Mouse (Mus musculus) MEL (cell line): ENCODE measurements around the gene Atf7. TPM values are rescaled to one million over a fixed set of nuclear protein-coding genes. Genes with fewer than 3 reads are reported as not detected.
A peak's percentile ranks its signal among the peaks of the same experiment; 100 is the strongest.

Experiments
- DNase-seq: peaks from one replicate; pipeline ENCODE4 v3.0.0; 2011; ENCODE audit warnings: low read depth, low spot score
- H3K27ac ChIP-seq: 2 replicates; pipeline ENCODE4 v1.5.1; 2012; ENCODE audit warnings: low read depth, mild to moderate bottlenecking, control low read depth, low read length, moderate library complexity; ENCODE audit not compliant: control insufficient read depth
- H3K27me3 ChIP-seq, 2 experiments: fragments of 150-350 bp in 1 of 2; sonication (generic) in 1 of 2; 2 replicates each; pipeline ENCODE4 v1.6.1; 2012; ENCODE audit warnings: low read length in 2 of 2, mild to moderate bottlenecking in 2 of 2, improper control_type of control experiment in 1 of 2, moderate library complexity in 1 of 2; ENCODE audit not compliant: insufficient read depth in 2 of 2, control insufficient read depth in 1 of 2
- H3K36me3 ChIP-seq, 2 experiments: 2 replicates each; pipeline ENCODE4 v1.6.1; 2012 to 2014; ENCODE audit warnings: low read length in 2 of 2, improper control_type of control experiment in 1 of 2, inconsistent platforms in 1 of 2, mild to moderate bottlenecking in 1 of 2; ENCODE audit not compliant: insufficient read depth in 2 of 2, control insufficient read depth in 1 of 2
- H3K4me1 ChIP-seq, 2 experiments: fragments of 150-350 bp in 1 of 2; sonication (generic) in 1 of 2; 2 replicates each; pipeline ENCODE4 v1.6.1; 2012; ENCODE audit warnings: low read length in 2 of 2, improper control_type of control experiment in 1 of 2, mild to moderate bottlenecking in 1 of 2; ENCODE audit not compliant: insufficient read depth in 2 of 2, control insufficient read depth in 1 of 2
- H3K4me3 ChIP-seq, 2 experiments: fragments of 150-350 bp in 1 of 2; sonication (generic) in 1 of 2; 2 replicates each; pipeline ENCODE4 v1.5.1; 2012; ENCODE audit warnings: low read depth in 2 of 2, low read length in 2 of 2, mild to moderate bottlenecking in 2 of 2, moderate library complexity in 2 of 2, control low read depth in 1 of 2, improper control_type of control experiment in 1 of 2; ENCODE audit not compliant: control insufficient read depth in 1 of 2, insufficient read depth in 1 of 2
- H3K79me2 ChIP-seq: 2 replicates; pipeline ENCODE4 v1.6.1; 2012; ENCODE audit warnings: mild to moderate bottlenecking, low read length, moderate library complexity; ENCODE audit not compliant: control insufficient read depth, poor library complexity, insufficient read depth
- H3K9ac ChIP-seq: 2 replicates; pipeline ENCODE4 v1.6.1; 2012; ENCODE audit warnings: low read depth, mild to moderate bottlenecking, control low read depth, low read length, moderate library complexity; ENCODE audit not compliant: control insufficient read depth, poor library complexity, severe bottlenecking
- H3K9me3 ChIP-seq: fragments of 150-350 bp; sonication (generic); replicated peaks from 2 replicates; pipeline ENCODE4 v1.6.1; 2012; ENCODE audit warnings: mild to moderate bottlenecking, low read length, improper control_type of control experiment, moderate library complexity; ENCODE audit not compliant: insufficient read depth
- BHLHE40 ChIP-seq: IDR thresholded peaks from 2 replicates; pipeline ENCODE4 v1.6.1; 2012; ENCODE audit warnings: low read depth, mild to moderate bottlenecking, inconsistent platforms, low read length, improper control_type of control experiment, borderline replicate concordance
- CHD1 ChIP-seq: IDR thresholded peaks from 2 replicates; pipeline ENCODE4 v1.6.1; 2012; ENCODE audit warnings: low read depth, mild to moderate bottlenecking, inconsistent platforms, low read length, improper control_type of control experiment
- CHD2 ChIP-seq: IDR thresholded peaks from 2 replicates; pipeline ENCODE4 v1.6.1; 2011; ENCODE audit warnings: low read length, improper control_type of control experiment
- E2F4 ChIP-seq: IDR thresholded peaks from 2 replicates; pipeline ENCODE4 v1.6.1; 2011; ENCODE audit warnings: low read depth, low read length, improper control_type of control experiment, borderline replicate concordance
- ELF1 ChIP-seq: IDR thresholded peaks from 2 replicates; pipeline ENCODE4 v1.6.1; 2014; ENCODE audit warnings: low read depth, mild to moderate bottlenecking, inconsistent platforms, low read length, improper control_type of control experiment, moderate library complexity
- EP300 ChIP-seq, 2 experiments: IDR thresholded peaks; 2 replicates each; pipeline ENCODE4 v1.6.1; 2011; ENCODE audit warnings: improper control_type of control experiment in 2 of 2, low read length in 2 of 2, low read depth in 1 of 2, mild to moderate bottlenecking in 1 of 2
- ETS1 ChIP-seq: IDR thresholded peaks from 2 replicates; pipeline ENCODE4 v1.6.1; 2012; ENCODE audit warnings: low read depth, mild to moderate bottlenecking, inconsistent platforms, low read length, improper control_type of control experiment, moderate library complexity
- GABPA ChIP-seq: IDR thresholded peaks from 2 replicates; pipeline ENCODE4 v1.6.1; 2012; ENCODE audit warnings: low read depth, mild to moderate bottlenecking, inconsistent platforms, low read length, improper control_type of control experiment, moderate library complexity
- GATA1 ChIP-seq: IDR thresholded peaks from 2 replicates; pipeline ENCODE4 v1.6.1; 2011; ENCODE audit warnings: low read depth, low read length, improper control_type of control experiment
- HCFC1 ChIP-seq: IDR thresholded peaks from 2 replicates; pipeline ENCODE4 v1.6.1; 2012; ENCODE audit warnings: low read depth, mild to moderate bottlenecking, inconsistent platforms, low read length, improper control_type of control experiment, moderate library complexity
- JUND ChIP-seq: IDR thresholded peaks from 2 replicates; pipeline ENCODE4 v1.6.1; 2011; ENCODE audit warnings: low read depth, mild to moderate bottlenecking, improper control_type of control experiment, low read length
- MAX ChIP-seq: IDR thresholded peaks from 2 replicates; pipeline ENCODE4 v1.6.1; 2011; ENCODE audit warnings: low read length, improper control_type of control experiment
- MAZ ChIP-seq: IDR thresholded peaks from 2 replicates; pipeline ENCODE4 v1.6.1; 2012; ENCODE audit warnings: low read depth, mild to moderate bottlenecking, inconsistent platforms, low read length, improper control_type of control experiment
- MXI1 ChIP-seq: IDR thresholded peaks from 2 replicates; pipeline ENCODE4 v1.6.1; 2011; ENCODE audit warnings: mild to moderate bottlenecking, low read depth, low read length, improper control_type of control experiment
- MYC ChIP-seq: IDR thresholded peaks from 2 replicates; pipeline ENCODE4 v1.6.1; 2011; ENCODE audit warnings: low read depth, mild to moderate bottlenecking, low read length, improper control_type of control experiment, moderate library complexity
- NELFE ChIP-seq: IDR thresholded peaks from 2 replicates; pipeline ENCODE4 v1.6.1; 2011; ENCODE audit warnings: low read depth, low read length, improper control_type of control experiment
- NRF1 ChIP-seq: IDR thresholded peaks from 2 replicates; pipeline ENCODE4 v1.6.1; 2014; ENCODE audit warnings: low read depth, mild to moderate bottlenecking, inconsistent platforms, low read length, improper control_type of control experiment, moderate library complexity; ENCODE audit not compliant: poor library complexity, insufficient read depth, severe bottlenecking
- POLR2A ChIP-seq, 2 experiments: IDR thresholded peaks; 2 replicates each; pipeline ENCODE4 v1.6.1; 2011 to 2012; ENCODE audit warnings: low read length in 2 of 2, mild to moderate bottlenecking in 2 of 2, control low read depth in 1 of 2, improper control_type of control experiment in 1 of 2, low read depth in 1 of 2, moderate library complexity in 1 of 2; ENCODE audit not compliant: control insufficient read depth in 1 of 2, insufficient read depth in 1 of 2, poor library complexity in 1 of 2
- POLR2AphosphoS2 ChIP-seq: IDR thresholded peaks from 2 replicates; pipeline ENCODE4 v1.6.1; 2011; ENCODE audit warnings: low read length, improper control_type of control experiment
- RAD21 ChIP-seq: IDR thresholded peaks from 2 replicates; pipeline ENCODE4 v1.6.1; 2011; ENCODE audit warnings: mild to moderate bottlenecking, low read depth, low read length, improper control_type of control experiment
- SIN3A ChIP-seq: IDR thresholded peaks from 2 replicates; pipeline ENCODE4 v1.6.1; 2012; ENCODE audit warnings: low read length, improper control_type of control experiment, inconsistent platforms
- SMC3 ChIP-seq: IDR thresholded peaks from 2 replicates; pipeline ENCODE4 v1.6.1; 2011; ENCODE audit warnings: low read depth, low read length, improper control_type of control experiment
- TAL1 ChIP-seq: IDR thresholded peaks from 2 replicates; pipeline ENCODE4 v1.6.1; 2012; ENCODE audit warnings: mild to moderate bottlenecking, inconsistent platforms, low read length, moderate library complexity, mixed read lengths
- TBP ChIP-seq: IDR thresholded peaks from 2 replicates; pipeline ENCODE4 v1.8.0; 2011; ENCODE audit warnings: low read depth, low read length, improper control_type of control experiment
- TCF12 ChIP-seq: IDR thresholded peaks from 2 replicates; pipeline ENCODE4 v1.6.1; 2014; ENCODE audit warnings: low read depth, mild to moderate bottlenecking, inconsistent platforms, low read length, improper control_type of control experiment, moderate library complexity
- UBTF ChIP-seq: IDR thresholded peaks from 2 replicates; pipeline ENCODE4 v1.6.1; 2012; ENCODE audit warnings: low read depth, mild to moderate bottlenecking, inconsistent platforms, low read length, improper control_type of control experiment, moderate library complexity, borderline replicate concordance; ENCODE audit not compliant: insufficient read depth
- USF1 ChIP-seq: IDR thresholded peaks from 2 replicates; pipeline ENCODE4 v1.6.1; 2014; ENCODE audit warnings: low read depth, mild to moderate bottlenecking, inconsistent platforms, low read length, improper control_type of control experiment, moderate library complexity
- USF2 ChIP-seq, 2 experiments: IDR thresholded peaks; 2 replicates each; pipeline ENCODE4 v1.6.1; 2011 to 2012; ENCODE audit warnings: improper control_type of control experiment in 2 of 2, low read length in 2 of 2, borderline replicate concordance in 1 of 2, inconsistent platforms in 1 of 2, low read depth in 1 of 2, mild to moderate bottlenecking in 1 of 2; ENCODE audit not compliant: insufficient read depth in 1 of 2
- ZKSCAN1 ChIP-seq: IDR thresholded peaks from 2 replicates; pipeline ENCODE4 v1.6.1; 2012; ENCODE audit warnings: low read depth, mild to moderate bottlenecking, inconsistent platforms, low read length, improper control_type of control experiment, moderate library complexity
- ZMIZ1 ChIP-seq: IDR thresholded peaks from 2 replicates; pipeline ENCODE4 v1.6.1; 2012; ENCODE audit warnings: low read depth, mild to moderate bottlenecking, inconsistent platforms, low read length, improper control_type of control experiment, moderate library complexity
- ZNF384 ChIP-seq: IDR thresholded peaks from 2 replicates; pipeline ENCODE4 v1.6.1; 2012; ENCODE audit warnings: low read depth, mild to moderate bottlenecking, inconsistent platforms, low read length, improper control_type of control experiment
- polyA plus RNA-seq, 2 experiments: library from polyadenylated mRNA; stranded (reverse) in 1 of 2; unstranded in 1 of 2; fragments of >175 nt in 1 of 2; fragments of >200 nt in 1 of 2; gene quantifications; 2 replicates each; pipeline versions ENCODE4 v1.2.1 to v1.2.4; 2012; ENCODE audit warnings: low replicate concordance in 2 of 2, low read depth in 1 of 2; ENCODE audit not compliant: insufficient read length in 2 of 2, insufficient read depth in 1 of 2, missing spikeins in 1 of 2
- total RNA-seq: library from RNA; depleted of rRNA; stranded (reverse); fragments of 300-350 nt; gene quantifications from 2 replicates; pipeline ENCODE4 v1.2.3, GENCODE M21; 2012; rRNA removed

Gene Atf7
- 10.4 and 12.8 TPM in 2 replicates for total RNA-seq
- polyA plus RNA-seq: 10 to 100 TPM in 1 of 2 experiments, not detected in 1; 49.6 TPM

DNA sequence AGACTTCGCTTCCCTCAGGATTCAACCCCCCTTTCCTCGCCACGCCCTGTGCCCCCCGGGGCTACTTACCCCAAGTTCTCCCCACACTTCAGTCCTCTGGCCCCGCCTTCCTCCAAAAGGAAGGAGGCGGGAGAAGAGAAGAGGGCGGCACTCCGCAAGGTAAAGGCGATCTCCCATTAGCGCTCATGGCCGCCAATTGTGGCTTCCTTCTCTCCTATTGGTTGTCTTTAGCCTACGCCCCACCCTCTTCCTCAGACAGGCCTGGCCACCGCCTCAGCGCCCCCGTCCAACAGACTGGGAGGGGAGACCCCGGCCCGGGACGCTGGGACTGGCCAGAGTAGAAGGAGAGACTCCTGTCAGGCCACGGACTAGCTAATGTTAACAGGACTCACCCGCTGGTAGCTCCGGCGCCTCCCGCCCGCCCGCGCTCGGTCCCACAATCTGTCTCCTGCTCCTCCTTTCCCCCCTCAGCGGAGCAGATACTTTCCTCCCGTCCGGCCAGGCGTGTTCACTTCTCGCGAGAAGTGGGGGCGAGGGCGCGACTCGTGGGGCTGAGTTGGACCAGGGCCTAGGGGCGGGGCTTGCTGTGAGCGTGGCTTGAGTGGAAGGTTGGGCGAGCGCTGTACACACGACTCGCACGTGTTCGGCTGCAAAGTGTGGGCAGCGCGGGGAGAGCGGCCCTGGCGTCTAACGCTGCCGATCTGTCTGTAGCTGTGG is at the start of gene Atf7, which contains the start of gene Gm28047:
Gene Atf7 (minus strand): TSS at position 495 of the 717 bp plus-strand sequence.
Gene Gm28047 (minus strand): TSS at position 98 of the 717 bp plus-strand sequence.
- peak within 1 kb of the TSS; percentile 70 to 83 for H3K4me3 ChIP-seq
- no peaks in the 10 kb centered on the region for H3K27me3 ChIP-seq
- H3K9me3 ChIP-seq: no peaks in the 10 kb centered on the region
- H3K4me1 ChIP-seq: peaks cover 11 to 15% of the 10 kb centered on the region in 2 experiments
- DNase-seq: peak; percentile 100
- H3K36me3 ChIP-seq: peaks cover 0 to 28% of the 10 kb centered on the region in 2 experiments; a peak in 2 of 4 replicates
- peak within 1 kb of the TSS; percentile 72 for H3K9ac ChIP-seq
- peak within 1 kb of the TSS; percentile 86 for H3K27ac ChIP-seq
- H3K79me2 ChIP-seq: peaks cover 32% of the 10 kb centered on the region
- TF ChIP-seq SMC3 (no peak), ELF1 (peak; percentile 66; the same call in 1 of the 2 replicates), ZKSCAN1 (no peak), ZNF384 (no peak), GATA1 (no peak), POLR2AphosphoS2 (peak; percentile 99), TBP (peak; percentile 43), TCF12 (peak; percentile 58; the same call in 1 of the 2 replicates), MYC (peak; percentile 92), USF1 (peak; percentile 62; the same call in 1 of the 2 replicates), RAD21 (no peak), CHD1 (peak; percentile 99), ETS1 (peak; percentile 74; the same call in 1 of the 2 replicates), CHD2 (peak; percentile 97), EP300 (IDR thresholded peaks at IDR 0.05; ENCODE audit: low read depth in 1 of 2, low read length in 2 of 2) (0 out of 4 replicates have a peak, but pooled peaks of 1 of the 2 experiments have one; percentile 17), MAX (peak; percentile 97), GABPA (no peak), MXI1 (peak; percentile 99), ZMIZ1 (peak; percentile 94), MAZ (peak; percentile 95), USF2 (IDR thresholded peaks at IDR 0.05; ENCODE audit: borderline replicate concordance in 1 of 2, insufficient read depth in 1 of 2, low read depth in 1 of 2, low read length in 2 of 2) (no peak), UBTF (no peak), POLR2A (IDR thresholded peaks at IDR 0.05; ENCODE audit: control insufficient read depth in 1 of 2, insufficient read depth in 1 of 2, low read depth in 1 of 2, low read length in 2 of 2, poor library complexity in 1 of 2) (peak; percentile 91 to 93), E2F4 (peak; percentile 75; the same call in 1 of the 2 replicates), TAL1 (no peak), NELFE (peak; percentile 95), BHLHE40 (peak; percentile 88), HCFC1 (peak; percentile 81), NRF1 (0 out of 2 replicates have a peak, but pooled peaks have one; percentile 29), JUND (no peak), SIN3A (peak; percentile 98)
